ENCODE assay signal across 25 mouse cellular contexts in genomic region chrX:20273854-20274253, GRCm38 (mm10). TPM values are rescaled to one million over a fixed set of nuclear protein-coding genes. Genes with fewer than 3 reads are reported as not detected.
DNase-seq lines count a peak whose midpoint lies in the region; ATAC-seq and TF ChIP-seq lines count a peak whose summit lies in the region.
"Had no signal": no experiment of that assay in that cellular context is flagged by ENCODE, and none has a peak within 500 bp of the region (broad histone marks: within the 10 kb centered on the region; RNA-seq: fewer than 3 reads in every experiment).

No protein-coding gene starts in this region.

- peaks cover 0 to 14% of the 10 kb centered on the region in 2 experiments; a peak in 2 of 4 replicates for H3K36me3 ChIP-seq in MEL (ENCODE audit: control insufficient read depth in 1 of 2, insufficient read depth in 2 of 2, low read length in 2 of 2)
- H3K36me3 ChIP-seq in splenic B cell, adult 2 months (ENCODE audit: control insufficient read depth, insufficient read depth, low read length, poor library complexity, severe bottlenecking): no peaks in the 10 kb centered on the region
- no peaks in the 10 kb centered on the region for H3K36me3 ChIP-seq in hindbrain, embryonic 10.5 days
- H3K36me3 ChIP-seq in forebrain, embryonic 12.5 days (replicated peaks): no peaks in the 10 kb centered on the region
- H3K36me3 ChIP-seq: embryonic facial prominence, embryonic 10.5 days; embryonic facial prominence, embryonic 12.5 days; G1E had no signal

- peak; percentile 79 for ATAC-seq in granulocyte monocyte progenitor cell, adult 5-6 weeks (replicated peaks; ENCODE audit: poor library complexity, severe bottlenecking)
- ATAC-seq in megakaryocyte progenitor cell, adult 5-6 weeks (replicated peaks; ENCODE audit: poor library complexity): peak; percentile 54
- ATAC-seq in forebrain, embryonic 12.5 days (ENCODE audit: low FRiP score): no peak
- ATAC-seq: CD4-positive, CD25-positive, alpha-beta regulatory T cell, adult 4 months; forebrain, embryonic 14.5 days; forebrain, embryonic 16.5 days had no signal

- H3K27me3 ChIP-seq in MEL (ENCODE audit: control insufficient read depth in 1 of 2, insufficient read depth in 2 of 2, low read length in 2 of 2): no peaks in the 10 kb centered on the region
- H3K27me3 ChIP-seq in splenic B cell, adult 2 months (ENCODE audit: control insufficient read depth, insufficient read depth, low read length, poor library complexity, severe bottlenecking): no peaks in the 10 kb centered on the region
- H3K27me3 ChIP-seq in hindbrain, embryonic 10.5 days (ENCODE audit: insufficient read depth, poor library complexity, severe bottlenecking): no peaks in the 10 kb centered on the region
- no peaks in the 10 kb centered on the region for H3K27me3 ChIP-seq in forebrain, embryonic 12.5 days
- H3K27me3 ChIP-seq: CH12.LX; embryonic facial prominence, embryonic 12.5 days had no signal

- H3K27ac ChIP-seq in MEL (ENCODE audit: control insufficient read depth, low read depth, low read length): no peak overlapping the region
- no peak overlapping the region for H3K27ac ChIP-seq in hindbrain, embryonic 10.5 days
- H3K27ac ChIP-seq in forebrain, embryonic 12.5 days: no peak overlapping the region
- H3K27ac ChIP-seq: embryonic facial prominence, embryonic 10.5 days; embryonic facial prominence, embryonic 12.5 days had no signal

- no peaks in the 10 kb centered on the region for H3K79me2 ChIP-seq in MEL (ENCODE audit: control insufficient read depth, insufficient read depth, low read length, poor library complexity)

- no peak for TF ChIP-seq CTCF in MEL (IDR thresholded peaks at IDR 0.05 in 2 of 3, conservative IDR thresholded peaks at IDR 0.05 in 1 of 3; ENCODE audit: control insufficient read depth in 1 of 3, insufficient read depth in 1 of 3, low read depth in 2 of 3, low read length in 3 of 3, poor library complexity in 1 of 3, severe bottlenecking in 1 of 3)

- no peak overlapping the region for H3K4me2 ChIP-seq in forebrain, embryonic 12.5 days
- H3K4me2 ChIP-seq: embryonic facial prominence, embryonic 12.5 days had no signal

- peak in 1 of 2 experiments; percentile 17; a peak in 1 of 4 replicates for TF ChIP-seq EP300 in MEL (IDR thresholded peaks at IDR 0.05; ENCODE audit: low read depth in 1 of 2, low read length in 2 of 2)

- DNase-seq in MEL (ENCODE audit: low read depth, low spot score): peak; percentile 42
- DNase-seq in splenic B cell, adult 2 months (ENCODE audit: low read depth, low spot score): peak; percentile 54
- no peak for DNase-seq in hindbrain, embryonic 10.5 days (ENCODE audit: low spot score)
- DNase-seq in right cerebral cortex, postnatal 4 days: no peak
- no peak for DNase-seq in liver
- DNase-seq: adrenal gland, adult 2 months; adrenal gland, postnatal 10 days; adrenal gland, postnatal 25 days; B cell, adult 2 months; cerebellum, adult 11 months; cerebellum, adult 18-20 months; cerebellum, adult 8-10 months; cerebellum, adult 9-11 months; cerebellum, postnatal 14 days; cerebellum, postnatal 36 days had no signal

- no peaks in the 10 kb centered on the region for H3K9me3 ChIP-seq in MEL (replicated peaks; ENCODE audit: insufficient read depth, low read length)
- H3K9me3 ChIP-seq in hindbrain, embryonic 10.5 days: no peaks in the 10 kb centered on the region
- H3K9me3 ChIP-seq in forebrain, embryonic 12.5 days: no peaks in the 10 kb centered on the region
- H3K9me3 ChIP-seq: embryonic facial prominence, embryonic 10.5 days; embryonic facial prominence, embryonic 12.5 days; G1E had no signal

- no peak for TF ChIP-seq POLR2A in MEL (IDR thresholded peaks at IDR 0.05; ENCODE audit: control insufficient read depth in 1 of 2, insufficient read depth in 1 of 2, low read depth in 1 of 2, low read length in 2 of 2, poor library complexity in 1 of 2)

- no peak overlapping the region for H3K9ac ChIP-seq in MEL (ENCODE audit: control insufficient read depth, low read depth, low read length, poor library complexity, severe bottlenecking)
- no peak overlapping the region for H3K9ac ChIP-seq in forebrain, embryonic 12.5 days
- H3K9ac ChIP-seq: embryonic facial prominence, embryonic 12.5 days had no signal

- no peak for TF ChIP-seq RAD21 in MEL (IDR thresholded peaks at IDR 0.05; ENCODE audit: low read depth, low read length)

- H3K4me1 ChIP-seq in MEL (ENCODE audit: control insufficient read depth in 1 of 2, insufficient read depth in 2 of 2, low read length in 2 of 2): peaks cover 3 to 12% of the 10 kb centered on the region in 2 experiments
- H3K4me1 ChIP-seq in hindbrain, embryonic 10.5 days (replicated peaks): no peaks in the 10 kb centered on the region
- no peaks in the 10 kb centered on the region for H3K4me1 ChIP-seq in forebrain, embryonic 12.5 days
- H3K4me1 ChIP-seq: embryonic facial prominence, embryonic 10.5 days; embryonic facial prominence, embryonic 12.5 days had no signal

- H3K4me3 ChIP-seq in MEL (ENCODE audit: control insufficient read depth in 1 of 2, insufficient read depth in 1 of 2, low read depth in 2 of 2, low read length in 2 of 2): no peak overlapping the region
- no peak overlapping the region for H3K4me3 ChIP-seq in hindbrain, embryonic 10.5 days
- no peak overlapping the region for H3K4me3 ChIP-seq in forebrain, embryonic 12.5 days (replicated peaks)
- H3K4me3 ChIP-seq: embryonic facial prominence, embryonic 10.5 days; embryonic facial prominence, embryonic 12.5 days had no signal

TF ChIP-seq in MEL, 35 proteins besides CTCF, POLR2A, EP300 and RAD21:
- TF ChIP-seq NRF1 (IDR thresholded peaks at IDR 0.05; ENCODE audit: insufficient read depth, low read depth, low read length, poor library complexity, severe bottlenecking): no peak
- no peak for TF ChIP-seq MYB (IDR thresholded peaks at IDR 0.05; ENCODE audit: low read depth, low read length)
- TF ChIP-seq CHD2 (IDR thresholded peaks at IDR 0.05; ENCODE audit: low read length): no peak
- TF ChIP-seq KAT2A (conservative IDR thresholded peaks at IDR 0.05; ENCODE audit: low read depth, low read length): no peak
- no peak for TF ChIP-seq POLR2AphosphoS2 (IDR thresholded peaks at IDR 0.05; ENCODE audit: low read length)
- no peak for TF ChIP-seq ZC3H11A (IDR thresholded peaks at IDR 0.05; ENCODE audit: low read depth, low read length)
- TF ChIP-seq TBP (IDR thresholded peaks at IDR 0.05; ENCODE audit: low read depth, low read length): no peak
- TF ChIP-seq MAZ (IDR thresholded peaks at IDR 0.05; ENCODE audit: low read depth, low read length): no peak
- TF ChIP-seq CHD1 (IDR thresholded peaks at IDR 0.05; ENCODE audit: low read depth, low read length): no peak
- no peak for TF ChIP-seq USF1 (IDR thresholded peaks at IDR 0.05; ENCODE audit: low read depth, low read length)
- TF ChIP-seq RCOR1 (IDR thresholded peaks at IDR 0.05; ENCODE audit: low read depth, low read length): no peak
- TF ChIP-seq JUND (IDR thresholded peaks at IDR 0.05; ENCODE audit: low read depth, low read length): no peak
- TF ChIP-seq ZMIZ1 (IDR thresholded peaks at IDR 0.05; ENCODE audit: low read depth, low read length): no peak
- no peak for TF ChIP-seq BHLHE40 (IDR thresholded peaks at IDR 0.05; ENCODE audit: borderline replicate concordance, low read depth, low read length)
- no peak for TF ChIP-seq ELF1 (IDR thresholded peaks at IDR 0.05; ENCODE audit: low read depth, low read length)
- TF ChIP-seq POLR2AphosphoS5 (IDR thresholded peaks at IDR 0.05; ENCODE audit: borderline replicate concordance, low read depth, low read length): no peak
- TF ChIP-seq SMC3 (IDR thresholded peaks at IDR 0.05; ENCODE audit: low read depth, low read length): no peak
- TF ChIP-seq GATA1 (IDR thresholded peaks at IDR 0.05; ENCODE audit: low read depth, low read length): no peak

RNA-seq across cellular contexts. Expression of gene Slc9a7, which starts 17.8 kb away (rescaled TPM):
- not detected in 2 replicates for total RNA-seq in MEL (2012; rRNA removed)
- polyA plus RNA-seq in MEL (2012; ENCODE audit: insufficient read depth in 1 of 2, insufficient read length in 2 of 2, low read depth in 1 of 2, low replicate concordance in 2 of 2, missing spikeins in 1 of 2): not detected
- total RNA-seq in granulocyte monocyte progenitor cell, adult 5-6 weeks (2014; fragmentation: Nextera tagmentation): 8.9 and 15.8 TPM in 2 replicates
- 4.4 and 8.0 TPM in 2 replicates for total RNA-seq in granulocyte monocyte progenitor cell, adult 5-6 weeks (2017)
- total RNA-seq in megakaryocyte progenitor cell, adult 5-6 weeks (2015): 5.4 and 9.0 TPM in 2 replicates
- 7.1 TPM in 2 replicates for total RNA-seq in megakaryocyte progenitor cell, adult 5-6 weeks (2017)
- 0.58 and 1.0 TPM in 2 replicates for polyA plus RNA-seq in hindbrain, embryonic 10.5 days (2016; fragmentation: Nextera tagmentation; extraction: Ambion mirVana)
- polyA plus RNA-seq in forebrain, embryonic 12.5 days (2016; fragmentation: Nextera tagmentation; extraction: Ambion mirVana): 2.0 and 2.1 TPM in 2 replicates
- total RNA-seq: G1E had no signal
- polyA plus RNA-seq: G1E had no signal

Comparison
In these comparisons a context has a peak if more than half of its experiments do, and no peak if none do; other contexts are left out.
1. DNase-seq: peak in MEL (single experiment) and splenic B cell, adult 2 months (single experiment); none in hindbrain, embryonic 10.5 days (single experiment), right cerebral cortex, postnatal 4 days (single experiment) and liver (single experiment).